In genomic region chr12:111787015-111787414, GRCm38 (mm10) we compare ENCODE assay signal across 16 mouse cellular contexts.
"Had no signal": no experiment of that assay in that cellular context is flagged by ENCODE, and none has a peak within 500 bp of the region (broad histone marks: within the 10 kb centered on the region; RNA-seq: fewer than 3 reads in every experiment).

No protein-coding gene starts in this region.

- H3K27me3 ChIP-seq: hindbrain, embryonic 15.5 days; limb, embryonic 13.5 days; megakaryocyte, embryonic 14.5 days; midbrain, embryonic 13.5 days; neural tube, embryonic 15.5 days had no signal

- H3K27ac ChIP-seq: hindbrain, embryonic 15.5 days; layer of hippocampus, adult 2 months; limb, embryonic 13.5 days; midbrain, embryonic 13.5 days; neural tube, embryonic 15.5 days had no signal

- H3K4me1 ChIP-seq: hindbrain, embryonic 15.5 days; midbrain, embryonic 13.5 days; neural tube, embryonic 15.5 days had no signal

- DNase-seq: kidney, adult 9 months; kidney, postnatal 10 days; kidney, postnatal 4 days; left cerebral cortex, postnatal 4 days; lung, adult 18-20 months; lung, postnatal 36 days; right cerebral cortex, postnatal 4 days; spleen, adult 18-20 months; thymus, postnatal 14 days had no signal

- H3K4me2 ChIP-seq: hindbrain, embryonic 15.5 days; limb, embryonic 13.5 days; midbrain, embryonic 13.5 days; neural tube, embryonic 15.5 days had no signal

- ATAC-seq: intestine, postnatal 0 days; midbrain, embryonic 13.5 days had no signal

- H3K9ac ChIP-seq: hindbrain, embryonic 15.5 days; limb, embryonic 13.5 days; midbrain, embryonic 13.5 days; neural tube, embryonic 15.5 days had no signal

- H3K9me3 ChIP-seq: hindbrain, embryonic 15.5 days; limb, embryonic 13.5 days; megakaryocyte, embryonic 14.5 days; midbrain, embryonic 13.5 days; neural tube, embryonic 15.5 days had no signal

- H3K4me3 ChIP-seq: hindbrain, embryonic 15.5 days; layer of hippocampus, adult 2 months; limb, embryonic 13.5 days; megakaryocyte, embryonic 14.5 days; midbrain, embryonic 13.5 days; neural tube, embryonic 15.5 days had no signal
